Mouse (Mus musculus): Measurements from ENCODE around the gene Psma1. TPM values are rescaled to one million over a fixed set of nuclear protein-coding genes. Genes with fewer than 3 reads are reported as not detected.

Psma1 gene
- polyA plus RNA-seq, 1 experiment from 2014 or later, result 399 TPM

- peak; percentile 98 for ATAC-seq (ENCODE audit: low FRiP score, low read depth)
- no peaks in the 10 kb centered on the region for H3K27me3 ChIP-seq
- peaks cover 28% of the 10 kb centered on the region for H3K36me3 ChIP-seq
- peak within 1 kb of the TSS; percentile 74 for H3K27ac ChIP-seq (replicated peaks)
- H3K9me3 ChIP-seq, result 0 out of 2 replicates have a peak, but pooled peaks cover 3% of the 10 kb centered on the region
- peak within 1 kb of the TSS; percentile 99 for H3K4me3 ChIP-seq
- peak within 1 kb of the TSS; percentile 93 for H3K9ac ChIP-seq (replicated peaks)
- H3K4me1 ChIP-seq, result peaks cover 6% of the 10 kb centered on the region; the same call in 1 of the 2 replicates
- peak within 1 kb of the TSS; percentile 81 for H3K4me2 ChIP-seq (replicated peaks)
- WGBS, result 3% methylated on average over 64 of the region's 75 CpGs
Observed at GRCm38 (mm10) chr7:114253885-114254833, 21.8 kb downstream of the Psma1 start, which contains the start of gene Copb1. Gene Copb1, minus strand, starts transcription at chr7:114254711.

- H3K4me2 ChIP-seq (replicated peaks), result no peak overlapping the region
- peaks cover 45% of the 10 kb centered on the region for H3K36me3 ChIP-seq
- H3K4me3 ChIP-seq, result no peak overlapping the region
- 0 out of 2 replicates have a peak, but pooled peaks cover 3% of the 10 kb centered on the region for H3K9me3 ChIP-seq
- no peak for ATAC-seq (ENCODE audit: low FRiP score, low read depth)
- no peak overlapping the region for H3K9ac ChIP-seq (replicated peaks)
- H3K4me1 ChIP-seq, result peaks cover 6% of the 10 kb centered on the region; the same call in 1 of the 2 replicates
- H3K27me3 ChIP-seq, result no peaks in the 10 kb centered on the region
- WGBS, result 95% methylated on average over 3 of the region's 3 CpGs
- no peak overlapping the region for H3K27ac ChIP-seq (replicated peaks)
Observed at GRCm38 (mm10) chr7:114251684-114252083, 24.2 kb downstream of the Psma1 start.

- Histone ChIP-seq H3K9me3 (no peaks in the 10 kb centered on the region), H3K4me2 (replicated peaks) (no peak overlapping the region), H3K27me3 (no peaks in the 10 kb centered on the region), H3K4me1 (no peaks in the 10 kb centered on the region), H3K4me3 (no peak overlapping the region), H3K27ac (replicated peaks) (no peak overlapping the region), H3K36me3 (peaks cover 70% of the 10 kb centered on the region), H3K9ac (replicated peaks) (no peak overlapping the region)
- 88% methylated on average over 7 of the region's 7 CpGs for WGBS
- no peak for ATAC-seq (ENCODE audit: low FRiP score, low read depth)
Observed at GRCm38 (mm10) chr7:114233980-114234379, 41.9 kb downstream of the Psma1 start.

GRCm38 (mm10) chr7:114232982-114233381 lies 42.9 kb downstream of the Psma1 start:
- H3K4me1 ChIP-seq, result no peaks in the 10 kb centered on the region
- H3K9ac ChIP-seq (replicated peaks), result no peak overlapping the region
- H3K36me3 ChIP-seq, result peaks cover 73% of the 10 kb centered on the region
- H3K4me2 ChIP-seq (replicated peaks), result no peak overlapping the region
- no peak overlapping the region for H3K4me3 ChIP-seq
- no peaks in the 10 kb centered on the region for H3K27me3 ChIP-seq
- no peaks in the 10 kb centered on the region for H3K9me3 ChIP-seq
- 91% methylated on average over 7 of the region's 7 CpGs for WGBS
- ATAC-seq (ENCODE audit: low FRiP score, low read depth), result no peak
- H3K27ac ChIP-seq (replicated peaks), result no peak overlapping the region

GRCm38 (mm10) chr7:114231857-114232256 lies 44.1 kb downstream of the Psma1 start:
- H3K27ac ChIP-seq (replicated peaks), result no peak overlapping the region
- no peaks in the 10 kb centered on the region for H3K9me3 ChIP-seq
- no peak for ATAC-seq (ENCODE audit: low FRiP score, low read depth)
- no peak overlapping the region for H3K4me3 ChIP-seq
- 93% methylated on average over 3 of the region's 3 CpGs for WGBS
- no peaks in the 10 kb centered on the region for H3K27me3 ChIP-seq
- H3K9ac ChIP-seq (replicated peaks), result no peak overlapping the region
- H3K4me2 ChIP-seq (replicated peaks), result no peak overlapping the region
- no peaks in the 10 kb centered on the region for H3K4me1 ChIP-seq
- H3K36me3 ChIP-seq, result peaks cover 72% of the 10 kb centered on the region

GRCm38 (mm10) chr7:114226521-114226920 lies 49.4 kb downstream of the Psma1 start:
- ATAC-seq (ENCODE audit: low FRiP score, low read depth), result no peak
- peaks cover 59% of the 10 kb centered on the region for H3K36me3 ChIP-seq

GRCm38 (mm10) chr7:114220433-114220832 lies 55.5 kb downstream of the Psma1 start:
- H3K27me3 ChIP-seq, result no peaks in the 10 kb centered on the region
- peaks cover 57% of the 10 kb centered on the region for H3K36me3 ChIP-seq
- H3K9ac ChIP-seq (replicated peaks), result no peak overlapping the region
- H3K9me3 ChIP-seq, result no peaks in the 10 kb centered on the region
- no peak overlapping the region for H3K4me2 ChIP-seq (replicated peaks)
- H3K4me3 ChIP-seq, result no peak overlapping the region
- 95% methylated on average over 4 of the region's 4 CpGs for WGBS
- ATAC-seq (ENCODE audit: low FRiP score, low read depth), result no peak
- H3K27ac ChIP-seq (replicated peaks), result no peak overlapping the region
- no peaks in the 10 kb centered on the region for H3K4me1 ChIP-seq

More at GRCm38 (mm10) chr7:114226521-114226920, 49.4 kb downstream of the Psma1 start:
- Histone ChIP-seq H3K27me3 (no peaks in the 10 kb centered on the region), H3K27ac (replicated peaks) (no peak overlapping the region), H3K4me2 (replicated peaks) (no peak overlapping the region), H3K4me1 (no peaks in the 10 kb centered on the region), H3K9ac (replicated peaks) (no peak overlapping the region), H3K4me3 (no peak overlapping the region), H3K9me3 (no peaks in the 10 kb centered on the region)
- WGBS, result 100% methylated on average over 1 of the region's 1 CpGs

GRCm38 (mm10) chr7:114216908-114217307 lies 59.0 kb downstream of the Psma1 start:
- no peaks in the 10 kb centered on the region for H3K4me1 ChIP-seq
- no peaks in the 10 kb centered on the region for H3K9me3 ChIP-seq
- 95% methylated on average over 2 of the region's 2 CpGs for WGBS
- peaks cover 63% of the 10 kb centered on the region for H3K36me3 ChIP-seq
- no peak for ATAC-seq (ENCODE audit: low FRiP score, low read depth)
- H3K9ac ChIP-seq (replicated peaks), result no peak overlapping the region
- H3K27me3 ChIP-seq, result no peaks in the 10 kb centered on the region
- no peak overlapping the region for H3K27ac ChIP-seq (replicated peaks)
- no peak overlapping the region for H3K4me3 ChIP-seq
- no peak overlapping the region for H3K4me2 ChIP-seq (replicated peaks)

Other genes starting within 250 kb of the Psma1 start
- 18.9 and 22.5 TPM in 2 replicates for gene Rras2, start 158.3 kb downstream of the Psma1 start, polyA plus RNA-seq (2016; fragmentation: Nextera tagmentation; extraction: Ambion mirVana)
- gene Copb1, start 21.4 kb downstream of the Psma1 start, polyA plus RNA-seq (2016; fragmentation: Nextera tagmentation; extraction: Ambion mirVana), result 97.2 and 101 TPM in 2 replicates
- gene Pde3b, start 139.2 kb upstream of the Psma1 start, polyA plus RNA-seq (2016; fragmentation: Nextera tagmentation; extraction: Ambion mirVana), result 9.9 and 12.1 TPM in 2 replicates